Mouse (Mus musculus): ENCODE results near the gene Rtn4rl2.

DNA sequence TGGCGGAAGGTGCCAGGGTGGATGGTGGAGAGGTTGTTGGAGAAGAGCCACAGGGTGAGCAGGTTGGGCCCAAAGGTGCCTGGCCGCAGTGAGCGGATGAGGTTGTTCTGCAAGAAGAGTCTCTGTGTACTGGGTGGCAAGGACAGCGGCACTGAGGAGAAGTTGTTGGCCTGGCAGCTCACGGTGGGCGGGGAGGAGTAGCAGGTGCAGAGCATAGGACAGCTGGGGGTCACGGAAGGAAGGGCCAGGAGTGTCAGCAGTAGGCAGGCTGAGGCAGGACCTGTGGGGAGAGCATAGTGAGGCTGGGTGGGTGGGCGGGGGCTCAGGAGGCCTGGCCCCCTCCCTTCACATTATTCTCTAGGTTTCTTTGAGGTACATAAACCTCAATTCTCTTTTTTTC, 5.9 kb downstream of the Rtn4rl2 start:
- TF ChIP-seq HCFC1 (IDR thresholded peaks at IDR 0.05; ENCODE audit: borderline replicate concordance, insufficient read depth, low read length), result no peak
- no peak for TF ChIP-seq MAFK (IDR thresholded peaks at IDR 0.05; ENCODE audit: insufficient read depth, low read depth, low read length)
- no peak for TF ChIP-seq ZNF384 (IDR thresholded peaks at IDR 0.05; ENCODE audit: low read depth, low read length)
- no peak for TF ChIP-seq CHD2 (IDR thresholded peaks at IDR 0.05; ENCODE audit: low read depth, low read length)
- no peak for TF ChIP-seq ZC3H11A (IDR thresholded peaks at IDR 0.05; ENCODE audit: borderline replicate concordance, low read depth, low read length)
